Mouse (Mus musculus) kidney, adult 2 months (tissue): ENCODE results near the gene Tmem221.

Source experiments
- CTCF ChIP-seq: fragments of 200-500 bp; conservative IDR thresholded peaks from 2 replicates; pipeline ENCODE4 v1.5.1; 2011; ENCODE audit warnings: low read depth, mild to moderate bottlenecking, control low read depth, low read length, moderate library complexity, mixed read lengths; ENCODE audit not compliant: insufficient read depth, insufficient read length
- POLR2A ChIP-seq: fragments of 200-500 bp; IDR thresholded peaks from one replicate; pipeline ENCODE4 v1.6.1; 2011; ENCODE audit warnings: low read depth, low read length, control low read depth

DNA sequence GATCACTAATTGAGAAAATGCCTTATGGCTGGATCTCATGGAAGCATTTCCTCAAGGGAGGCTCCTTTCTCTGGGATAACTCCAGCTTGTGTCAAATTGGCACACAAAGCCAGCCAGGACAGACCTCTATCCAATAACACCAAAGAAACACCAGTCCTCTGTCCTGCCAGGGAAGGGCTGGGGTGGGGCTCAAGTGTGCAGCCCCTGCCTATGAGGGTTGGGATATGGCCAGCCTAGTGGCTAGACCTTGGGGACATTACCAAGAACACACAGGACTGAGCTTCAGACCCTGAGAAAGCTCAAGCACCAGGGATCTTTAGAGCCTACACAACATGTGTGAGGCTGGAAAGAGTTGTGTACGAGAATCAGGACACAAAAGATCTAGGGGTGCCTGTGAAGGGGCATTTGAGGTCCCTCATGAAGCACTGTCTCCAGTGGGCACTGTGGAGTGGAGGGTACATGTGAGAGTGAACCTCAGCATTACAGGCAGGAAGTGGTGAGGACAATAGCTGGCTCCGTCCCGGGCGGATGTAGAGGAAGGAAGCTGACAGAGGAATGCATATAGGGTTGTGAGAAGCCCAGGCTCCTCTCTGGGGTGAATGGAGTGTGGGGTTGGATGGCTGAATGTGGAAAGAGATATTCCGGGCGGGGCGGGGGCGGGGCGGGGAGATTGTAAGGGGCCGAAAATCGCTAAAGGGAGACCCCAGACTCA is 30.2 kb downstream of the Tmem221 start:
- TF ChIP-seq CTCF (no peak), POLR2A (no peak)
